Mouse (Mus musculus): ENCODE results near the gene Trip11.

DNA sequence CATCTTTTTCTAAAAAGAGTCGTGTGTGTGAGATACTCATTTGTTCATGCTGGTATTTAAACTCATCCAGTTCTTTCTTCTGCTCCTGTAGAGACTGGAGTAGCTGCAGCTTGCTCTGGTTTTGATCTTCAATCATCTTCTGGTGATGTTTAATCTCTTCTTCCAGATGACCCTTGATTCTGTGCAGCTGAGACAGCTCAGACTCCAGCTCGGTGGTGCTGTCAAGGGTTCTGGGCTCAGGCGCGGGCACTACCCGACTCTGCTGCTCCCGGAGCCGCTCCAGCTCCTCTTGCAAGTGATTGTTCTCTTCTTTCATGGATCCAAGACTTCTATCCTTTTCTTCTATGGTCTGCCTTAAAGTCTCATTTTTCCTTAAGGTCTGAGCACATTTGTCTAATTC is 28.1 kb downstream of the Trip11 start:
- TF ChIP-seq GABPA (IDR thresholded peaks at IDR 0.05; ENCODE audit: insufficient replicate concordance, low read depth, low read length): no peak
- no peak for TF ChIP-seq POLR2A (IDR thresholded peaks at IDR 0.05; ENCODE audit: low read depth, low read length)
- no peak for TF ChIP-seq SMC3 (IDR thresholded peaks at IDR 0.05; ENCODE audit: low read depth, low read length)
- TF ChIP-seq ZNF384 (IDR thresholded peaks at IDR 0.05; ENCODE audit: low read depth, low read length): no peak
- no peak for TF ChIP-seq MAZ (IDR thresholded peaks at IDR 0.05; ENCODE audit: low read depth, low read length)
